Mouse (Mus musculus) kidney, postnatal 10 days (tissue): ENCODE measurements at regions not wholly inside any gene's neighbourhood (a gene's known extent, or its start where the extent isn't known, plus 50 kb on each side); places are given as distances from the start of the nearest gene placed in this dataset.

ENCODE experiments used
- DNase-seq: peaks from one replicate; pipeline ENCODE4 v3.0.0; 2021; ENCODE audit warnings: mixed read lengths

GRCm38 (mm10) chr7:61939971-61940705 is 406.2 kb upstream of the Ndn start:
- DNase-seq = peak; percentile 6

- peak; percentile 36 for DNase-seq
These were observed 364.0 kb upstream of the Ndn start for GRCm38 (mm10) chr7:61982203-61982932.

- no peak for DNase-seq
These were observed 319.7 kb upstream of the Ndn start for GRCm38 (mm10) chr7:62026635-62027034.

- DNase-seq = no peak
These were observed 300.5 kb upstream of the Ndn start for GRCm38 (mm10) chr7:62045743-62046451.

- no peak for DNase-seq
These were observed 299.9 kb upstream of the Ndn start for GRCm38 (mm10) chr7:62046452-62046809.

GRCm38 (mm10) chr7:62078607-62079006 is 267.8 kb upstream of the Ndn start:
- peak; percentile 12 for DNase-seq

GRCm38 (mm10) chr7:62085120-62085849 is 261.1 kb upstream of the Ndn start:
- peak; percentile 35 for DNase-seq
